Mouse (Mus musculus): ENCODE data around the gene Pold4.
A peak's percentile ranks its signal among the peaks of the same experiment; 100 is the strongest.

Pold4 gene

DNA sequence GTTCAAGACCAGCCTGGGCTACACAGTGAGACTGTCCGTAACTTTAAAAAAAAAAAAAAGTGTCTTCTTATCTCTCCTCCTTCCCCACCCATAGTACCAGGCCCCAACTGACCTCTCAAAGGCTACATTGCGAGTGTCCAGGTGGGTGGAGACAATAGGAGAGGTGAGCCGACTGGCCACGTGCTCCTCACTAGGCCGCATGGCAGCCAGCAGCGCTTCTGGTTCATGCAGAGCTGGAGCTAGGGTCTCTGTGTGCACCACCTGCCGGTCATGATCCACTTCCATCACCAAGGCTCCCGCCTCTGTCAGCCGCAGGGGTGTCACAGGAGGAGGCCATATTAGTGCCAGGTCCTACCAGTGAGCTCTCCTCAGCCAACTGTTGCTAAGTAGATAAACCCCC lies 48.7 kb downstream of the Pold4 start:
- DNase-seq = no peak

DNA sequence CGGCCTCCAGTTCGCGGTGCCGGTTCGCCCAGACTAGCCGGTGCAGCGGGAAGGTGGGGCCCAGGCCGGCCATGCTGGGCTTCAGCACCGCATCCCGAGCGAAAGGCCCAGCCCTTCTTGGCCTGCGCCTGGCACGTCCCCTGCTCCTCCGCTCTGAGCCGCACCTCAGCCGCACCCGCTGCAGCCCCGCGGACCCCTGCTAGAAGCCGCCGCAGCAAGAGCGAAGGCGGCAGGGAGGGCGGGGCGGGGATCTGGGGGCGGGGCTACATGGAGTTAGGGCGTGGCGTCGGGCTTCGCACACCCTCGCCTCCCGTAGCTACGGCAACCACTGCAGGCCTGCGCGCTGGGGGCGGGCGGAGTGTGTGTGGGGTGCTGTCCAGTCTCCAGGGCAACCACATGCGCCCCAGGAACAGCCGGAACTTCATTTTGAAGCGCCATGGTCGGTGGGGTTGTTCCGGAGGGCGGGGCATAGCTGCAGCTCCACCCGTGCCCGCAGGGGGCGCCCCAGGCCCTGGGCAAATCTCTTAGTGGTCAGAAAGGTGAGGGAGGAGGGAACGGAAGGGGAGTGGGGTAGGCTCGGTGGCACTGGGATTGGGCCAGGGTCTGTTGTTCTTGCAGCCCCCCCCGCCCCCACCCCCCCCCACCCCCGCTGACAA lies 51.3 kb downstream of the Pold4 start, which contains the start of gene Ankrd13d:
Gene Ankrd13d (minus strand): TSS at position 240 of the 656 bp plus-strand sequence.
- peak; percentile 94 for DNase-seq
